Mouse (Mus musculus) liver, embryonic 14.5 days (tissue): ENCODE measurements around the gene Clca1.

Experiments used
- CTCF ChIP-seq: IDR thresholded peaks from 2 replicates; pipeline ENCODE4 v1.5.1; 2016; ENCODE audit warnings: antibody characterized with exemption, low read depth, control low read depth
- EP300 ChIP-seq: IDR thresholded peaks from 2 replicates; pipeline ENCODE4 v1.6.1; 2016; ENCODE audit warnings: antibody characterized with exemption, low read depth

- TF ChIP-seq CTCF (no peak), EP300 (no peak)
Observed at GRCm38 (mm10) chr3:144971553-144972270, 60.9 kb downstream of the Clca1 start.
